Mouse (Mus musculus) megakaryocyte, embryonic 14.5 days (primary cell): ENCODE data around the gene Fam90a1b. TPM values are rescaled to one million over a fixed set of nuclear protein-coding genes. Genes with fewer than 3 reads are reported as not detected.
"Not testable (repeated sequence)": the region's sequence is repeated elsewhere in the genome, so short reads cannot be mapped to it uniquely, and the experiment has no call there.

Source experiments
- H3K27me3 ChIP-seq: replicated peaks from 2 replicates; pipeline ENCODE3; 2012; ENCODE audit warnings: inconsistent platforms
- H3K36me3 ChIP-seq: replicated peaks from 2 replicates; pipeline ENCODE3; 2012; ENCODE audit warnings: low read length, inconsistent platforms, mixed read lengths
- H3K4me1 ChIP-seq: 2 replicates; pipeline ENCODE4 v1.6.1; 2012; ENCODE audit warnings: inconsistent platforms
- H3K4me3 ChIP-seq: replicated peaks from 2 replicates; pipeline ENCODE3; 2012; ENCODE audit warnings: moderate library complexity, mild to moderate bottlenecking, inconsistent platforms
- H3K9me3 ChIP-seq: 2 replicates; pipeline ENCODE4 v1.6.1; 2012; ENCODE audit warnings: inconsistent platforms
- FLI1 ChIP-seq: IDR thresholded peaks from 2 replicates; pipeline ENCODE4 v1.6.1; 2012; ENCODE audit warnings: low read length, inconsistent platforms, mixed read lengths
- GATA1 ChIP-seq: IDR thresholded peaks from 3 replicates; pipeline ENCODE4 v1.6.1; 2012; ENCODE audit warnings: mixed read lengths, low read length, inconsistent platforms, borderline replicate concordance
- polyA plus RNA-seq: library from polyadenylated mRNA; stranded (reverse); fragments of >175 nt; gene quantifications from 2 replicates; pipeline ENCODE4 v1.2.3, GENCODE M21; 2012; ENCODE audit warnings: low replicate concordance; ENCODE audit not compliant: insufficient read depth

The Fam90a1b gene
- not detected in 2 replicates for polyA plus RNA-seq

GRCm38 (mm10) chrX:94366670-94367241, at the start of gene Fam90a1b, which contains the start of gene Apoo:
TSS of gene Fam90a1b (minus strand) at chrX:94366777.
TSS of gene Apoo (plus strand) at chrX:94367117.
- Histone ChIP-seq H3K4me3 (peak within 1 kb of the TSS; percentile 91), H3K36me3 (no peaks in the 10 kb centered on the region), H3K27me3 (peaks cover 46% of the 10 kb centered on the region), H3K4me1 (peaks cover 5% of the 10 kb centered on the region; the same call in 1 of the 2 replicates), H3K9me3 (peaks cover 7% of the 10 kb centered on the region)
- TF ChIP-seq GATA1: no peak

DNA sequence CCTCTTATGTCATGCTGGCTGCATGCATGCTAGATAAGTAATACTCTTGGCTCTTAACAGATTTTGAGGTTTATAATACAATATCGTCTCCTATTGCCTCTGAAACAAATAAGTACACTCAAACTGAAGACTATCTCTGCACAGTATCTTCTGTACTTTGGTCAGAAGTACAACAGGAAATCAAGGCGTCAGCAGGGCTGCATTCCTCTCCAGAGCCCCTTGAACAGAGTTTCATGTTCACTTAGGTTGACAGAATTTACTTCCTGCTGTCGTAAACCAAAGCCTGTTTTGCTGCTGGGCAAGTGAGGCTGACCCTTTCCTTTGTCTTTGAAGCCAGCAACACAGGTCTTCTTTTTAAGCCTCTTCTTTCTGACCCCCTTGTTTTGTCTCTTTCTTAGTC, 42.4 kb upstream of the Fam90a1b start:
- Histone ChIP-seq H3K36me3 (no peaks in the 10 kb centered on the region), H3K27me3 (peaks cover 5% of the 10 kb centered on the region), H3K4me3 (no peak overlapping the region), H3K9me3 (no peaks in the 10 kb centered on the region), H3K4me1 (peaks cover 3% of the 10 kb centered on the region; the same call in 1 of the 2 replicates)
- TF ChIP-seq FLI1 (no peak), GATA1 (no peak)

GRCm38 (mm10) chrX:94378734-94379133, 12.2 kb upstream of the Fam90a1b start:
- TF ChIP-seq FLI1: no peak
- TF ChIP-seq GATA1: no peak
- Histone ChIP-seq H3K27me3 (peaks cover 6% of the 10 kb centered on the region), H3K9me3 (no peaks in the 10 kb centered on the region), H3K4me3 (no peak overlapping the region), H3K4me1 (no peaks in the 10 kb centered on the region), H3K36me3 (peaks cover 22% of the 10 kb centered on the region)

DNA sequence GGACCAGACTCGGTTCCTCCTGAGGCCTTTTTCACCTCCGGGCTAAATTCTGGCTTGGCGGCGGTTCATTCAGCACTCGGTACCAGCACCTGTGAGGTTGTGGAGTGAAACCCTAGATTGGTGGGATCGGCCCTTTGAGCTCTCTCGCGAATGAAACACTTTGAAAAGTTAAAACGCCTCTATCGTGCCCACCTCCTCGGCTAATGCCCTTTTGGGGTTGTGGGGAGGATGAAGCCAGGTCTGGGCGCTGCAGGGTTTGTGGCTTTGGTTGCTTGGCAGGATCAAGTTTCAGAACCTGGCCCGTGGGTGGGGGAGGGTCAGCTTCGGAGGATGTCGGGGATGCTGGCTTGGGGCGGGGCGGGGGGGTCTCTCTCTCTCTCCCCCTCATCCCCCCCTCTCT, 671 bp upstream of the Fam90a1b start:
- H3K27me3 ChIP-seq: peaks cover 42% of the 10 kb centered on the region
- peaks cover 7% of the 10 kb centered on the region for H3K9me3 ChIP-seq
- H3K4me1 ChIP-seq: peaks cover 5% of the 10 kb centered on the region; the same call in 1 of the 2 replicates
- H3K36me3 ChIP-seq: no peaks in the 10 kb centered on the region
- peak overlapping the region; percentile 91 for H3K4me3 ChIP-seq
- no peak for TF ChIP-seq FLI1
- no peak for TF ChIP-seq GATA1

DNA sequence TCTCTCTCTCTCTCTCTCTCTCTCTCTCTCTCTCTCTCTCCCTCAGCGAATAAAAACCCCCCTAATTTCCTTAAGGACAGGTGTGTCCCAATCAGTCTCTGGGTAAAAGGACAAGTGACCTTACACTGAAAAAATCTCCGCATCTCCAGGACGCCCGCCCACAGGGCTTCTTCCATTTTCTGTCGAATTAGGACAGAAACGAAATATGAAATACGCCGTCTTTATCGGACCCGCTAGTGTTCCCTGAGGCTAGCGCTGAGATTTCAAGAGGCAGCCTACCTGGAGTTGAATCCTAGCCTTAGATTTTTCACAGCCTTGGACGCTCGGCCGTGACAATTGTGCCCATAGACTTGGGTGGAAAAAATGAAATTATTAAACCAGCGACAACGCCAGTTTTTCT, 548 bp downstream of the Fam90a1b start:
- peak overlapping the region; percentile 91 for H3K4me3 ChIP-seq
- TF ChIP-seq GATA1: no peak
- TF ChIP-seq FLI1: no peak
- H3K9me3 ChIP-seq: peaks cover 7% of the 10 kb centered on the region
- no peaks in the 10 kb centered on the region for H3K36me3 ChIP-seq
- peaks cover 5% of the 10 kb centered on the region; the same call in 1 of the 2 replicates for H3K4me1 ChIP-seq
- peaks cover 48% of the 10 kb centered on the region for H3K27me3 ChIP-seq

DNA sequence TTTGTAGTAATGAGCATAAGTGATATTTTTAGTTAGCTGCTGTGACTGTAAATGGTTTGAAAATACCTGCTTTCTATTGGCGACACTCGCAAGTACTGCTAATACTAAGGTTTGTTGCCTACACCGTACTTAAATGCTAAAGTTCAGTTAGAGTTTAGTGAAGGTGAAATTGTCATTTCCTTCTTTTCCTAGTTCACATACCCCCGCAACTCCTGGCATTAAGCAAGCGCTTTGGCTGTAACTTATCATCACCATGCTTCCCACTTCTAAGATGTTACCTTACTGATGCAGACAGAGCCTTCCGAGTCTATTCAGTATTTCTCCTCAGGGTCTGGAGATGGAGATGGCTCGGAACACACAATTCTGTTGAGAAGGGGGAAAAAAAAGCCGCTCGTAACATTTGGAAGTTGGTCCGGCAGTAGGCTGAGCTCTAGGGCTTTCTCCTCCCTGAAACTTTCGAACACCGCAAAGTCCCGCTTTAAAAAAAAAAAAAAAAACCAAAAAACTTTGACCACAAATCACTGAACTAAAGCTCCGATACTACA, 1.1 kb downstream of the Fam90a1b start:
- TF ChIP-seq GATA1 (no peak), FLI1 (no peak)
- Histone ChIP-seq H3K4me1 (peaks cover 5% of the 10 kb centered on the region; the same call in 1 of the 2 replicates), H3K27me3 (peaks cover 49% of the 10 kb centered on the region), H3K36me3 (no peaks in the 10 kb centered on the region), H3K4me3 (no peak overlapping the region), H3K9me3 (peaks cover 7% of the 10 kb centered on the region)

- not testable (repeated sequence) for H3K4me3 ChIP-seq, H3K36me3 ChIP-seq
- peaks cover 26% of the 10 kb centered on the region for H3K27me3 ChIP-seq
Observed at GRCm38 (mm10) chrX:94343638-94344037, 22.9 kb downstream of the Fam90a1b start.

GRCm38 (mm10) chrX:94321036-94321902, 45.3 kb downstream of the Fam90a1b start:
- Histone ChIP-seq H3K4me3 (no peak overlapping the region), H3K4me1 (no peaks in the 10 kb centered on the region)
- no peak for TF ChIP-seq FLI1
- TF ChIP-seq GATA1: no peak

More at GRCm38 (mm10) chrX:94343638-94344037, 22.9 kb downstream of the Fam90a1b start:
- not testable (repeated sequence) for H3K9me3 ChIP-seq, H3K4me1 ChIP-seq

More at GRCm38 (mm10) chrX:94321036-94321902, 45.3 kb downstream of the Fam90a1b start:
- Histone ChIP-seq H3K9me3 (no peaks in the 10 kb centered on the region), H3K36me3 (no peaks in the 10 kb centered on the region), H3K27me3 (peaks cover 25% of the 10 kb centered on the region)

Other genes starting within 250 kb of the Fam90a1b start
- 0.36 TPM in 1 of 2 replicates, not detected in the other for gene Zfx, start 243.1 kb downstream of the Fam90a1b start, polyA plus RNA-seq
- 6.4 and 12.6 TPM in 2 replicates for gene Eif2s3x, start 153.9 kb downstream of the Fam90a1b start, polyA plus RNA-seq
- 19.9 and 25.7 TPM in 2 replicates for gene Klhl15, start 132.2 kb downstream of the Fam90a1b start, polyA plus RNA-seq
- gene Apoo, start 340 bp upstream of the Fam90a1b start, polyA plus RNA-seq: 1.0 TPM in 1 of 2 replicates, not detected in the other
- 4.3 and 5.2 TPM in 2 replicates for gene Maged1, start 175.4 kb upstream of the Fam90a1b start, polyA plus RNA-seq